Mouse (Mus musculus) left cerebral cortex, adult 6 months (tissue): ENCODE data around the gene Zfr. TPM values are rescaled to one million over a fixed set of nuclear protein-coding genes. Genes with fewer than 3 reads are reported as not detected.

ENCODE experiments used
- long read RNA-seq, 2 experiments: library from polyadenylated mRNA; unstranded; transcript quantifications; one replicate each; pipeline ENCODE4 v2.0.0; 2019 to 2020
- polyA plus RNA-seq: library from polyadenylated mRNA; unstranded; fragments of <200 nt; fragmentation: Nextera tagmentation; gene quantifications from 2 replicates; pipeline ENCODE4 v1.2.3, GENCODE M21; 2021

Zfr gene
- polyA plus RNA-seq: 212 and 213 TPM in 2 replicates
- long read RNA-seq, experiment 1, full-length matches to known transcripts: 155 of 615 reads
- long read RNA-seq, experiment 1, partial matches to known transcripts: 342 of 615 reads
- long read RNA-seq, experiment 1, other reads (novel, unspliced or antisense): 118 of 615 reads
- long read RNA-seq, experiment 2, full-length matches to known transcripts: 40 of 245 reads
- long read RNA-seq, experiment 2, partial matches to known transcripts: 153 of 245 reads
- long read RNA-seq, experiment 2, other reads (novel, unspliced or antisense): 52 of 245 reads

DNA sequence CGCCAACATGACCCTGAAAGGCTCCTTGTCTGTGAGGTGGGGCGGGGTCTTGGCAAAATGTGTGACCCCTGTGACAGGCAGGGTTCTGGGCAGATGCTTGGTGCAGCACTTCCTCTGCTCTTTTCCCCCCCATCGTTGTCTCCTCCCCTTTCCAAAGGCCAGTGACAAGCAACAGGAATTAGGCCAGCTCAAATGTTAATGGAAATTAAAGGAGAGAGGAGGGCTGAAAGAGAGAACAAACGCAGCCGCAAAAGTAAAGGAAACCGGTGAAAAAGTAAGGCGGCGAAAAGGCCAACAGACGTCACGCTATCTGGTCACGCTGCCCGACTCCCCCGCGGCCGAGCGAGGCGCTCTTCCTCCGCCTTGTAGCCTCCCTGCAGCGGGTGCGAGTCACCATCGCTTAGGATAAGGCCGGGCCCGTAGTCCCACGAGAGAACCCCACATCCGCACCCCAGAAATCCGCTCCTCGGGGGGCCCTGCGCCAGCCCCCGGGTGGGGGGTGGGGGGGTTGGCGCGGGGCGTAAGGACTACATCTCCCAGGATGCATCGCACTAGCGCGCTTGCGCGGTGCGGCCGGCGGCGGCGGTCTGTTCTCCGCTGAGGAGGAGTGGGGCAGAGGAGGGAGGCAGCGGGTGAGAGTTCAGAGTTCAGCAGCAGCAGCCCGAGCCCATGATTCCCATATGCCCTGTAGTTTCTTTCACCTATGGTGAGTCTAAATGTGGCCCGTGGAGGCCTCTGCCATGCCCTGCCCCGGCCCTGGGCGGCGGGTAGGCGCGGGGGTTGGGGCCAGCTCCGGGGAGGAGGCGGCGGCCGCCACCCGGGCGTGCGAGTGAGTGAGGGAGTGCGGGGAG lies at the start of gene Zfr:
Gene Zfr (plus strand): TSS at position 590 of the 851 bp plus-strand sequence.

DNA sequence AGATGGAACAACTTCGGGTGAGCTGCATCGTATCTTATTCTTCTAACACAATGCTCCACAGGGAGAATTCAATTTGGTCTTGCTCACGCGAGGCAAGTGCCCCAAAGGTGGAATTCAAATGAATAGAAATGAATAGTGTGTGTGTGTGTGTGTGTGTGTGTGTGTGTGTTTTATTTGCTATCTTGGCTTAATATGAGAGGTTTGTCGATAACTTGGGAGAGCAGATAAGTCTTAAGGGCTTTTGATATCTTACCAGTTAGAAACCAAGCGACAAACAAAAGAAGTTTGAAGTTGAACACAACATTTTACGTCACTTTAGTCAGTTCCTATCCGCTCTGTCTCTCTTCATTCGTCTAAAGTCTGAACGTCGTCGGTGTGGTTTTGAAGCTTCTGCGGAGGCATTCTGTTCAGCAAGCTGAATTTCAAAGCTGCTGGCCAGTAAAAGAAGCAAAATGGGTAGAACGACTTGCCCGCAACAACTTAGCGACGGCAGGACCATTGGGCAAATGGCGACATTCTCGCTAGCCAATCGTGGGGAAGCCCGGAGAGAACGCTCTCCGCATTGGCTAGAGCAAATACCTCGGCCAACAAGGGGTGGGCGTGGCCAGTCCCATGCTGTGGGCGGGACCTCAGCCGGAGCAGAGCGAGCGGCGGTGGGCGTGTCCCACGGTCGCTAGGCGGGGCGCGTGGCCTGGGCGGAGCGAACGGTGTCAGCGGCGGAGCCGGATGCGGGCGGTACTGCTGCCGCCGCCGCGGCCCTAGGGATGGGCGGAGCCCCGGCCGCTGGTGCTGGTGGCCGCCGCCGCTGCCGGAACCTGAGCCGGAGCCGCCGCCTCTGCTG lies 86.9 kb downstream of the Zfr start, which contains the start of gene Mtmr12:
Gene Mtmr12 (plus strand): TSS at position 710 of the 841 bp plus-strand sequence.

Other genes with a start within 250 kb of the Zfr start
- 0.73 and 0.81 TPM in 2 replicates for gene Npr3, start 210.5 kb upstream of the Zfr start, polyA plus RNA-seq
- gene Sub1, start 120.8 kb upstream of the Zfr start, polyA plus RNA-seq: 261 and 359 TPM in 2 replicates
- gene Mtmr12, start 87.2 kb downstream of the Zfr start, polyA plus RNA-seq: 10.9 and 11.2 TPM in 2 replicates
- 14.3 and 72.6 TPM in 2 replicates for gene Golph3, start 203.6 kb downstream of the Zfr start, polyA plus RNA-seq
- 4.1 TPM in 1 of 2 replicates, not detected in the other for gene 1810049J17Rik, start 204.1 kb downstream of the Zfr start, polyA plus RNA-seq